Mouse (Mus musculus): ENCODE results near the gene Myb. TPM values are rescaled to one million over a fixed set of nuclear protein-coding genes. Genes with fewer than 3 reads are reported as not detected.

Gene Myb
- total RNA-seq (2021), result under 1 TPM; 0.34 to 0.40 TPM
- long read RNA-seq, experiment 1, partial matches to known transcripts, result 1 of 2 reads
- long read RNA-seq, experiment 1, other reads (novel, unspliced or antisense), result 0 of 2 reads
- long read RNA-seq, experiment 2, partial matches to known transcripts, result 0 of 1 reads
- long read RNA-seq, experiment 2, other reads (novel, unspliced or antisense), result 0 of 1 reads

- intact Hi-C loops (cut with DNase I), result no loop called here
- DNase-seq (ENCODE audit: low spot score in 2 of 2), result peak; percentile 8 to 34
Measured at GRCm38 (mm10) chr10:21160537-21161358, at the start of gene Myb. Myb (minus strand) TSS chr10:21160984.

DNA sequence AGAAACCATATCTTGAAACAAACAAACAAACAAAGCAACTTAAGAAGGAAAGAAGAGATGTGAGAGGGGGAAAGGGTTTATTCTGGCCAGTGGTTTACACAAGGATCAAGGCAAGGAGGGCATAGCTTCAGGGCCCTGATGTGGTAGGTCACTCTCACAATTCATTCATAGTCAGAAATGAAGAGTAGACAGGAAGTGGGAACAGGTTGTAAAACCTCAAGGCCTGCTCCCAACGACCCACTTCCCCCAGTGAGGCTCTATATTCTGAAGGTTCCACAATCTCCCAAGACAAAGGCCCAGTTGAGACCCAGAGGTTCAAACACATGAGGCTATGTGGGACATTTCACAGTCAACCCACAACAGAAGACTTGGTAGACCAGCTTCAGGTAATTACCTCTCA is 46.6 kb upstream of the Myb start:
- intact Hi-C loops (cut with DNase I), result no loop called here
- no peak for DNase-seq (ENCODE audit: low spot score in 2 of 2)

- intact Hi-C loops (cut with DNase I), result no loop called here
- DNase-seq (ENCODE audit: low spot score in 2 of 2), result no peak
Measured at GRCm38 (mm10) chr10:21206232-21206631, 45.4 kb upstream of the Myb start.

GRCm38 (mm10) chr10:21204496-21205085 is 43.8 kb upstream of the Myb start:
- intact Hi-C loops (cut with DNase I), result no loop called here
- DNase-seq (ENCODE audit: low spot score in 2 of 2), result no peak

- intact Hi-C loops (cut with DNase I), result no loop called here
- no peak for DNase-seq (ENCODE audit: low spot score in 2 of 2)
Measured at GRCm38 (mm10) chr10:21203886-21204285, 43.1 kb upstream of the Myb start.

DNA sequence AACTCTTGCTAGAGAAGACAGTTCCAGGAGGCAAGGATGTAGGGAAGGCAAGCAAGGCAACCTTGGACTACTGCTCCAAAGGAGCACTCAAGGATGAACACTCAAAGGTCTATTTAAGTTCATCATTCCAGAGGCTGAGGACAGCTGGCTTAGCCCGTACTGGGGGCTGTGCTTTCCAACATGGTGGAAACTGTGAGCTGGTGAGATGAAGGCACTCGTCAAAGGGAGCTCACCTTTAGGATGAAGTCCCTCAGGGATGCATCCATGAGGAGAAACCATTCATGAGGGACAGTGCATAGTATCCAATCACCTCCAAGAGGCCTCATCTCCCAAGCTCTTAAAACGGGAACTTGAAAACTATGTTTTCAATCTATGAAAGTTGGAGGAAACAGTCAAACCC is 42.7 kb upstream of the Myb start:
- no peak for DNase-seq (ENCODE audit: low spot score in 2 of 2)
- intact Hi-C loops (cut with DNase I), result no loop called here

GRCm38 (mm10) chr10:21200761-21201160 is 40.0 kb upstream of the Myb start:
- no peak for DNase-seq (ENCODE audit: low spot score in 2 of 2)
- intact Hi-C loops (cut with DNase I), result no loop called here

- intact Hi-C loops (cut with DNase I), result no loop called here
- DNase-seq (ENCODE audit: low spot score in 2 of 2), result no peak
Measured at GRCm38 (mm10) chr10:21200322-21200721, 39.5 kb upstream of the Myb start.

- intact Hi-C loops (cut with DNase I), result no loop called here
- no peak for DNase-seq (ENCODE audit: low spot score in 2 of 2)
Measured at GRCm38 (mm10) chr10:21196646-21197116, 35.9 kb upstream of the Myb start.

DNA sequence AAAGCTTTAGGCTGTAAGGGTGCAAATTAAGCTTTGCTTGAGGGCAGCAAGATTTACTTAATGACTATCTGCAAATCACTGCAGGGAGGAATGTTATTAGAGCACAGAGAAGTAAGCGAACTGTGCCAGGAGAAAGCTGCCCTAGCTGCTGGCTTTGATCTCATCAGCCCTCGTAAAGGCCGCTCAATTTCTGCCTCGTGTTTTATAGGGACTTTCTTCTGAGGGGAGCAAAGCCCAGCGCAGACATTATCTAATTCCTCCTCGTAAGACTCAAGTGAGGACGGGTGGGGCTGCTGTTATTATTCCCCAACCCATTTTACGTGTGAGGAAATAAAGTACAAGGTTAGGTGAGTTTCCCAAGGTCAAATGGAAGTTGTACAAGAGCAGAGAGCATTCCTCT is 34.8 kb upstream of the Myb start:
- intact Hi-C loops (cut with DNase I), result no loop called here
- no peak for DNase-seq (ENCODE audit: low spot score in 2 of 2)

DNA sequence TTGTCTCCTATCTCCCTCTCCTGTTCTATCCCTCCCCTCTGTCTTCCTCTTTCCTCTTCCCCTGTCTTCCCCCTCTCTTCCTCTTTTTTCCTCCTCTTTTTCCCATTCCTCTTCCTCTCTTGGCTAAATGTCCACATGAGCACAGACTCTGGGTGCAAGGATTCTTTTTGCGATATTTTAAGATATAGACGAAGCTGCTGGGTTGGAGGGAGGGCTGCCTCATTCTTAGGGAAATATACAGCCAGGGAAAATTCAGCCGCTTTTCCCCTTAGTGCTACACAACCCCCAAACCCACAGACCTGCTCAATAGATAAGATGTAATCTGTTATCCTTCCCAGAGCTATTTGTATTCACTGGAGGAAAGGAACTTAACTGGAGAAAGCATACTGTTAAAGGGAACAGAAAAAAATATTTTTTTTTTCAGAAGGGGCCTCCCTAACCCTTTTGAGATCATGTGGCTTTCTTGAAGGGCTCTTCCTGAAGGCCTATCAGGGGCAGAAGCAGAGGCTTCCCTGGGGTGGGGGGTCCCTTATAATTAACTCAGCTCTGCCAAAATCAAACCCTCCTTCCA is 33.2 kb upstream of the Myb start:
- DNase-seq (ENCODE audit: low spot score in 2 of 2), result no peak
- intact Hi-C loops (cut with DNase I), result no loop called here

DNA sequence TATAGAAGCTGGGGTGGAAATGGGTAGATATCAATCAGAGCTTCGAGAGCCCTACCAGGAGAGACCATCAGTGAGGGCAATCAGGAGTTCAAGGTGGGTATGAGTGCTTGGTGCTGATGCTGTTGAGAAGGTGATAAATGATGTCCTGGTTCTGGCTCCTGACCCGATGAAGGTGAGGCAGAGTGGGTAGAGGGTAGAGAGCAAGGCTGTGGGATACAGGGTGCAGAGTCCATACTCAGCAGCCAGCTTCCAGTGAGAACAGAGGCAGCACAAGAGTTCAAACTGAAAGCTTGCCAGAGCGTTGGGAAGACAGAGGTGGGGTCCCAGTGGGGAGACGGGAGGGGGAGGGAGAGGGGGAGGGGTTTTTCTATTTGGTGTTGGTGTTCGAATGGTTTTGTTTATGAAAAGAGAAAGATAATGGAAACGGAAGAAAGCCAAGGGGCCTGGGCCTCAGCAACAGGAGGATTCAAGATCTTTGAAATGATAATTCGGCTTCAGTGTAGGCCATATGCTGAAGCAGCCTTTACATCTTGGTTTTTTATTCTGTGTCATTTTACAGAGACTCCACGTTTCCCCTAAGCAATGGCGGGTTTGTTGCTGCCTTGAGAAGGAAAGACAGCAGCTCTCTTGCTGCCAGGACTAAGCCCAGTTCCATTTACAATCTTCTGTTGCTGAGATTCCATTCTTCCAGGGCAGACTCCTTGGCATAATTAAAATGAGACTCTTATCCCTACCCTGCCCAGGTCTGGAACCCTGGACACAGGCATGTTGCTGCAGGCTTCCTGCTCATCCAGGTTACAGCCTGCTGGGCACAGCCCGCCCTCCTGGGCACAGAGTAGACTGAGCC is 32.5 kb upstream of the Myb start:
- DNase-seq (ENCODE audit: low spot score in 2 of 2), result no peak
- intact Hi-C loops (cut with DNase I), result no loop called here

DNA sequence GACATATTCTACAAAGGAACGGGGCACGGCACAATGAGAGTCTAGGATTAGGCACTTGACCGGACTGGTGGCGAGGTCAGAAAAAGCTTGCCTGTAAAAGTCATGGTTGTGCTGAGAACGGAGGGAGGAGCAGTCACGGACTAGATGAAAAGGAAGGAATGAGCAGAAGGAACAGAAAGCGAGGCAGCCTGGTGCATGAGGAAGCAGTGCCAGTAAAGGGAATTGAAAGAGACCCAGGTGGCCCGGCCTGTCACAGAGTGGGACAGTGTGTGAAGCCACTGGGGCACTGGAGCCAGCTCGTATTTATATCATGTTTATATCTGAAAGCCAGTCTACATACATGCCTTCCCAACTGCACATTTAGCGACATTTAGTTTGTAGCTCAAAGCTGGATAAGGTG is 31.7 kb upstream of the Myb start:
- DNase-seq (ENCODE audit: low spot score in 2 of 2), result no peak
- intact Hi-C loops (cut with DNase I), result no loop called here

GRCm38 (mm10) chr10:21189756-21190397 is 29.1 kb upstream of the Myb start:
- intact Hi-C loops (cut with DNase I), result loop anchor here (5.0 to 10.0 kb wide), 2 partner anchors 95 to 198 kb away; no protein-coding TSS in a partner anchor
- DNase-seq (ENCODE audit: low spot score in 2 of 2), result no peak

GRCm38 (mm10) chr10:21189275-21189601 is 28.5 kb upstream of the Myb start:
- no peak for DNase-seq (ENCODE audit: low spot score in 2 of 2)
- intact Hi-C loops (cut with DNase I), result loop anchor here (5.0 to 10.0 kb wide), 2 partner anchors 94 to 197 kb away; no protein-coding TSS in a partner anchor

DNA sequence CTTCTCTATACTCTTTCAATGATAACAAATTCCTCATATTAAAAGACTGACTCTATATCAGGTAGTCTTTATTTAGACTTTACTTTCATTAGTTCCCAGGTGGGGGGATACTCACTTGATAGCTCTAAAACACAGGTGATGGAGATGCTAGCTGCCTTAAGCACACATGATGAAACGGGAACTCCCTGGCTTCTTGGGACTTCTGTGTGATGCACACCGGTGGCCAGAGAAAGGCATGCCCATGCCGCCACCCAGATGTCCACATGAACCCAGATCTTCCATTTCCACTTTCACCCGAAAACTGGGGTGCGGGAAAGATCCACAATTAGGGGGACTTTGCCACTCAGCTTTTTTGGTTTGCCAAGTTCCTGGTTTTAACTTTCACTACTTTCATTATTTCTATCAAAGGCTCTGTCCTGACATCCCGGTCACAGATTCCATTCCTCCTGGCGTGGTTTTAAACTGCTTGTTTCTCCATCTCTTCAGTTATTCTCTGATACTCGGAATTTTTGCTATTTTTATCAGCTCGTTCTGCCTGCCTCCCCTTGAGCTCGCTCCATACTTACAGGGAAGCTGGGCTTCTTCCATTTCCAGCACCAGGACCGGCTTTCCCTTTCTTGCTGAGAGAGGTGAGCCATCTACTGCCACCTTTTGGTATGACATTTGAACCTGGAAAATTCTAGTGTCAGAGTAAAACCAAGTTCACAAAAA is 27.9 kb upstream of the Myb start:
- intact Hi-C loops (cut with DNase I), result loop anchor here (5.0 to 10.0 kb wide), 2 partner anchors 94 to 196 kb away; no protein-coding TSS in a partner anchor

DNA sequence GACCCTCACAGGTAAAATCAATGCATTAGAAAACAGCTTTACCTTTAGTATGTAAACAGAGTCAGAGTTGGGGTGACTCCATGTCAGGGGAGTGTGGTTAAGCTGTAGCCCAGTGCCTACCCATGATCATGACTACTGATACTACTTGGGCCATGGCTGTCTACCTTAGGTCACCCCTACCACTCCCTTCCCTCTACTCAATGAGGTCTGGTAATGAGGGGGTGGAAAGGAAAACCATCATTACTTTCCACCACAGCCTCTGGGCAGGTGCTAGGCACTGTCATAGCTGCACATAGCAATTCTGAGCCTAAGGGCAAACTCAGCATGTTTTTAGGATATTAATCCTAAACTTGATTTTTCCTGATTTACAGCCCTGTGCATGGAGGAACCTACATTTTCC is 27.1 kb upstream of the Myb start:
- intact Hi-C loops (cut with DNase I), result loop anchor here (5.0 to 10.0 kb wide), 2 partner anchors 93 to 196 kb away; no protein-coding TSS in a partner anchor
- no peak for DNase-seq (ENCODE audit: low spot score in 2 of 2)

More for the DNA sequence above, 27.9 kb upstream of the Myb start:
- DNase-seq (ENCODE audit: low spot score in 2 of 2), result peak; percentile 64 to 72

DNA sequence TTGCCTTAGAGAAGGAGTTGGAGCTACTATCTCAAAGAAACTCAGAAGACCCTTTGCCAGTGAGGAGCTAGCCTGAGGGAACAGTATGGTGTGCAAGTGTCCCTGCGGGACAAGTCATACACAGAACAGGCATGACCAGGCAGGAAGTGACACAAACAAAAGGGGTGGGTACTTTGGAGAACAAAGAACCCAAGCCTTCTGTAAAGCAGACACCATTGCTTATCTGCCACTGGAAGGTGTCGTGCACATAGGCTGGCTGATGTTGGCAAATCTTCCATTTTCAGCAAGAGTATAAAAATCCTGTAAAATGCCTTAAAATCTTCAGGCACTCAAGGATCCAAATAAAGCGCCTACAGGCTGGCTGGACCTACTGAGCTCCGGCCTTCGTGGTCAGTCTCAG is 25.9 kb upstream of the Myb start:
- intact Hi-C loops (cut with DNase I), result loop anchor here (5.0 to 10.0 kb wide), 2 partner anchors 92 to 194 kb away; no protein-coding TSS in a partner anchor
- no peak for DNase-seq (ENCODE audit: low spot score in 2 of 2)

Measured in left cerebral cortex, postnatal 14 days (tissue).